Mouse (Mus musculus): Measurements from ENCODE around the gene Cipc. TPM values are rescaled to one million over a fixed set of nuclear protein-coding genes. Genes with fewer than 3 reads are reported as not detected.

Cipc gene
- total RNA-seq, 2 experiments from 2014 or later = 21.5 to 31.1 TPM

GRCm38 (mm10) chr12:86958558-86958957 lies 11.7 kb downstream of the Cipc start:
- no peak for DNase-seq (ENCODE audit: low spot score in 2 of 2)

DNA sequence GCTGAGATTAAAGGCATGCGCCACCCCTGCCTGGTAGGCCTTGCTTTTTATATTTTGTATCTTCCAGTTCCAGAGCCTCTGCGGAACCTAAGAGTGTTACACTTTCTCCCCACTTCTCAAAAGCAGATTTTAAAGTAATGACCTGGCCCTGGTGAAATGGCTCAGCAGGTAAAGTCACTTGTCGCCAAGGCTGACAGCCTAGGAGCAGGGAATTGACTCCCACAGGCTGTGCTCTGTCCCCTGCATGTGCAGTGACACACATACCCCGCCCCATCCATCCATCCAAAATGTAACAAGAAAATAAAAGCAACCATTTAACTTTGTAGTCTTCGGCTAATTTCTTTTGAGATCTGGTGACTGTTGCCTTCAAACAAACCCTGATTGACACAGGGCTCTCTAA lies 12.8 kb downstream of the Cipc start:
- no peak for DNase-seq (ENCODE audit: low spot score in 2 of 2)

DNA sequence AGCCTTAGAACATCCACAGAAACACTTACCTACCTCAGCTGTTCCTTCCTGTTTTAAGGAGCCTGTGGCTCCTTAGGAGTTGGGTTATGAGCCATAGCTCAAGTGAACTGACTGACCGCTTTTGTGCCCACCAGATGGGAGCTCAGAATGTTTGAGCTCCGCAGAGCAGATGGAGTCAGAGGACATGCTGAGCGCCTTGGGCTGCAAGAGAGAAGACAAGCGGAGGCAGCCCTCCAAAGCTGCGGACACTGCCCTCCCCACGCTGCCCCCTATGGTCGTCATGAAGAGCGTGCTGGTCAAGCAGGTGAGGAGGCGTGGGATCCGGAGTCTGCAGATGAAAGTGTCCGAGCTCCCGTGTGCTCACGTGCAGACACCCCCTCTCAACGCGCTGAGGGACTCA lies 13.3 kb downstream of the Cipc start:
- no peak for DNase-seq (ENCODE audit: low spot score in 2 of 2)

DNA sequence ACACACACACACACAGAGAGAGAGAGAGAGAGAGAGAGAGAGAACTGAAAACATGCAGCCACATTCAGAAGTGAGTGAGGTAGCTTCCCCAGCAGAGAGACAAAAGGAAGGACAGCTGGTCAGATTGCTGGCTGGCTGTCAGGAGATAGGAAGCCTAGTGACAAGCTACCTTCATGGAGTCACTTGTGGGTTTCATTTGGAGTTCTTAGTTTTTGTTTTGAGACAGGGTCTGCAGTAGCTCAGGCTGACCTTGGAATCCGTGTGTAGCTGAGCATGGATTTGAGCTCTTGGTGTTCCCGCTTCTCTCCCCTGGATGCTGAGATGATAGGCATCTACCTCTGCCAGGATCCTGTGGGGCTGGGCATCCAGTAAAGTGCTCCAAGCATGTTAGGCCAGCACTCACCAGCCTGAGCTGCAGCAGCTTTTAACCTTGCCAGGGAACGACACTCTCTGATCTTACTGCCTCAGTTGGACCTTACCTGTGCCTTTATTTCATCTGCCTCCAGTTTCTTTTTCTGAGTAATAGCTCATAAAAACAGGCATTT lies 14.0 kb downstream of the Cipc start:
- no peak for DNase-seq (ENCODE audit: low spot score in 2 of 2)

DNA sequence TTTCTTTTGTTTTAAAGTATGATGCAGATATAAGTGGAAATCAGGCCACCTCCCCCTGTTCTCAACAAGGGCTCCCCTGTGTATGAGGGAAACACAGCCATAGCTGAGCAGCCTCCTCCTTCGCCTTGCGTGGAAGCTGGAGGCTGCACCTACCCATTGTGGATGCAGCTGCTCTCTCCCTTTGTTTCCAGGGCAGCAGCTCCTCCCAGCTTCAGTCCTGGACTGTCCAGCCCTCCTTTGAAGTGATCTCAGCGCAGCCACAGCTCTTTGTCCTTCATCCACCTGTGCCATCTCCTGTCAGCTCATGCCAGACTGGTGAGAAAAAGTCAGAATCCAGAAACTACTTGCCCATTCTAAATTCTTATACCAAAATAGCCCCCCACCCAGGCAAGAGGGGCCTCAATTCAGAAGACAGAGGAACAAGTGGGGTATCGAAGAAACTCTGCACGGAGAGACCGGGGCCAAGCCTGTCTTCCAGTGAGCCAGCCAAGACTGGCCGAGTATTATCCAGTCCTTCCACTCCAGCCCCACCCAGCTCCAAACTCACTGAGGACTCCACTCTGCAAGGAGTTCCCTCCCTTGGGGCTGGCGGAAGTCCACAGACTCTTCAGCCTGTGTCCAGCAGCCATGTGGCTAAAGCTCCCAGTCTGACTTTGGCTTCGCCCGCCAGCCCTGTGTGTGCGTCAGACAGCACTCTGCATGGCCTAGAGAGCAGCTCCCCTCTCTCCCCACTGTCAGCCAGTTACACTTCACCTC lies 14.9 kb downstream of the Cipc start:
- no peak for DNase-seq (ENCODE audit: low spot score in 2 of 2)

DNA sequence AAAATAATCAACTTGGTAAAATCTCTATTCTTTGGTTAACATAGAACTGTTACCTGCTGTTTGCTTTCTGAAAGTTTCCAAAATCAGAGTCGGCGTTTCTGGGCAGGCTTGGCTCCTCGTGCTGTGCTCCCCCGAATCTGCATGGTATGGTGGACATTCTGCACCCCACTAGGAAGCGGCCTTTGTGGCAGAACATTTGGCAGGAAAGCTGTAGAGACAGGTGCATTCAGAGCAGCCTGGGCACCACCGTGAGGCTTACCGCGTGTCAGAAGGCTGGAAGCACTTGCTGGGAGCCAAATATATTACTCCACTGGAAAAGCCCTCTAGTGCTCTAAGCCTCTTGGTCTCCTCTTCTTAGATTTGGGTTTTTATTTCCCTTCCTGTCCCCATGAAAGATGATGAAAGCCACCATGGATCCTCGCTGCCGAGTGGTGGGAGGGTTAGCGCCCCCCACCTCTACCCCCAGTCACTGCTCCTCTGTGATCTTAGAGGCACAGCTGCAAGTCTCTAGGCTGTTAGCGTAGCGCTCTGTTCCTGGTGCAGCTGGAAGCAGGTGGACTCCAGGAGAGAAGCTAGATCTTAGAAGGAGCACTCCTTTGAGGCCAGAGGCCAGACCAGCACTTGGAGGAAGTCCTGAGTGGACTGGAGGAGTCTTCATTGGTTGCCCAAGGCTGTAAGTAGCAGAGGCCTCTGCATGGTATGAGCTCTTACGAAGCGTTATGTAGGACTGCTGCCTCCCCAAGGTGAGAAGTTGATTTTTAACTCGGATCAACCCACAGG lies 17.6 kb downstream of the Cipc start:
- DNase-seq (ENCODE audit: low spot score in 2 of 2) = no peak

DNA sequence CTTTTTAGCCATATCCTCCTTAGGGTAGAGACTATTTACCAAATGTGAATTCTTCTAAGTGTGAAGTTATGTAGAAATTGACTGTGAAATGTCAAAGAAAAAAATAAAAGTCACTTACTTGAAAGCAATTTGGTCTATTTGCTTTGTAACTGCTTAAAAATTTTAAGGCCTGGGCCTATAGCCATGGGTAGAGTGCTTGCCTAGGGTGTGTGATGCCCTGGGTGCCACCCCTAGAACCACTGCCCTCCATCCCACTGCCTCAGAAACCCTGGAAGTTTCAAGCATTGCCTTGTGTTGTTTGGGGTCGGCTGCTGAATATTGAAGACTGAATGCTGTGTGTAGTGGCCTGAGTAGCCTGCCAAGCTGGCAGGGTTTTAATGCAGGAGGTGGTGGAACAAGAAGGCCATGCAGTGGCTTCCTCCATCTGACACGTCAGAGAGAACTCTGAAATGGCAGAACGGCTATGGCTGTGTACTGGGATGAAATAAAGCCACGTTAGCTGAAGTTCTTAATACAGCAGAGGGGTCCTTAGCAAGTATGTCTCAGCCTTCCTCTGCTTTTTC lies 18.5 kb downstream of the Cipc start:
- no peak for DNase-seq (ENCODE audit: low spot score in 2 of 2)

DNA sequence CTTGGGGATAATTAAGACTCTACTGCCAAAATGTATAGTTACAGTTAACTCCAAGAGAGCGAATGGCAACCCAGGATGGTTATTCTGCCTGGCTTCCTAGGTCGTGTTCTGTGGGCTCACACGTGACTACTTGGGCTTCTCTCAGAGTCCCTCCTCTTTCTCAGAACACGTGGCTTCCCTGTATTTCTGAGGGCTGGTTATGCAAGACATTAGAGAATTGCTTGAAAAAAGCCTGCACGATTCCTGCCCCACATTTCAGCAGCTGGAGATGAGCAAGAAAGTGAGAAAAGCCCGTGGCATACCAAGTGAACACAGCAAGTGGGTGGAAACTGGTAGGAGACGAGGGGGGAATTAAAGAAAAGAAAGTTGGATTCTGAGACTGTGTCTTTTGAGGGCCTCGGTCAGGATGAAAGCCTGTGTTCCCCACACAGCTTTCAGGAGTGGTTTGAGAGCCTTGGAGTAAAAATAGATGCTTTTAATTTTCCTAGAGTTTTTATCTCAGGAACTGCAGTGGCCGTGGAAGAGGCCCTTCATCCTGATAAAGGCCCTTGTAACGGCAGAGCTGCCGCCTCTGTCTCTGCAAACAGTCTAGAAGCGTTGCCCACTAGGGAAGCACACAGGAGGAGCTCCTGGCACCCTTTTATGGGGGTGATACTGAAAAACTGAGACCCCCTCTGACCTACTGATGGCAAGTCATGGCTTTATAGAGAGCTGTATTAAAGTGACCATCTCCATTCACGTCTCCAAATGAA lies 21.8 kb downstream of the Cipc start:
- DNase-seq (ENCODE audit: low spot score in 2 of 2) = no peak

DNA sequence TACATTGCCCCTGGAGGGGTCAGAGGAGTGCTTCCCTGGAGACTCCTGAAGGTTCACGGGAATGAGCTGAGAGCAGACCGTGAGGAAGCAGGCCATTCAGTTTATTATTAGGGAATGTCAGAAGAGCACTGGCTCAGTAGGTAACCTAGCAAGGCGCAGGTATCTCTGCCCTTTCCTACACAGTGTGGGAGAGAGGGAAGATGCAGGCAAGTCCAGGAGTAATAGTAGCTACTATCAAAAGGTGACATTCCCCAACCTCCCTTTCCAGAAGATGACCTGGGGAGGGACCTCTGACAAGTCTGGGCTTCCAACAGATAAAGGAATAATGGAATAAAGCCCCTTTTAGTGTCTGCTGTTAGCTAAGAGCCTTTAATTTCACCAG lies 22.4 kb downstream of the Cipc start:
- no peak for DNase-seq (ENCODE audit: low spot score in 2 of 2)

DNA sequence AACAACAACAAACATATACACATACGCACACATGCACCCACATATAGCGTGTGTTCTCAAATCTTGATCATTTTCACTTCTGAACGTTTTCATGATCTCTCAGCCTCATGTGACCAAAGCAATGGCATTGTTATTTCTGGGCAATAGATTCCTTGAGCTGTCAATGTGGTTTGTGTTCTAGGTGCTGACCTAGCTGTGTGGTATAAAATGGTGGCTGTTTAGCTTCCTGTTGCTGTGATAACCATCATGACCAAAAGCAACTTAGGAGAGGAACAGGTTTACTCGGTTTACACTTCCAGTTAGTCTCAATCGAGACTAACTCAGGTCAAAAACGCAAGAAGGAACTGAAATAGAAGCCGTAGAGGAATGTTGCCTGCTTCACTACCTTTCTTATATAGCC lies 24.2 kb downstream of the Cipc start:
- no peak for DNase-seq (ENCODE audit: low spot score in 2 of 2)

DNA sequence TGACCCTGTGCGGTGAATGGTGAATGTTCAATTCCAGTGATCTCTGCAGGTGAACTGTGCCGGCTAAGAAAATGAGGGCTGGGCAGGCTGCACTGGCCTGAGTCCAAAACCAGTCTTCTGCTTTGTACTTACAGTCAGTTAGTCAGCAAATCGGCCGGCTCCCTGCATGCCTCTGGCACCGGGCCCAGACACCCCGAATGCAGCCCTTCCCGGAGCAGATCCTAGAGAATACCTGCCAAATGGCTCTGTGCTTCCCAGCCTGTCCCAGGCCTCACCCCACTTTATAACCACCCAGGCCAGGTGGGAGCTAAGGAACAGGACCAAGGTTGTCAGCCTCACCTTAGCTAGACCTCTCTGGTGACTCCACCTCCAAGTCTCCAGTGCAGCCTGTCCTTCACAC lies 26.4 kb downstream of the Cipc start:
- DNase-seq (ENCODE audit: low spot score in 2 of 2) = peak in 1 of 2 experiments; percentile 32

GRCm38 (mm10) chr12:86973706-86974105 lies 26.9 kb downstream of the Cipc start:
- DNase-seq (ENCODE audit: low spot score in 2 of 2) = no peak

DNA sequence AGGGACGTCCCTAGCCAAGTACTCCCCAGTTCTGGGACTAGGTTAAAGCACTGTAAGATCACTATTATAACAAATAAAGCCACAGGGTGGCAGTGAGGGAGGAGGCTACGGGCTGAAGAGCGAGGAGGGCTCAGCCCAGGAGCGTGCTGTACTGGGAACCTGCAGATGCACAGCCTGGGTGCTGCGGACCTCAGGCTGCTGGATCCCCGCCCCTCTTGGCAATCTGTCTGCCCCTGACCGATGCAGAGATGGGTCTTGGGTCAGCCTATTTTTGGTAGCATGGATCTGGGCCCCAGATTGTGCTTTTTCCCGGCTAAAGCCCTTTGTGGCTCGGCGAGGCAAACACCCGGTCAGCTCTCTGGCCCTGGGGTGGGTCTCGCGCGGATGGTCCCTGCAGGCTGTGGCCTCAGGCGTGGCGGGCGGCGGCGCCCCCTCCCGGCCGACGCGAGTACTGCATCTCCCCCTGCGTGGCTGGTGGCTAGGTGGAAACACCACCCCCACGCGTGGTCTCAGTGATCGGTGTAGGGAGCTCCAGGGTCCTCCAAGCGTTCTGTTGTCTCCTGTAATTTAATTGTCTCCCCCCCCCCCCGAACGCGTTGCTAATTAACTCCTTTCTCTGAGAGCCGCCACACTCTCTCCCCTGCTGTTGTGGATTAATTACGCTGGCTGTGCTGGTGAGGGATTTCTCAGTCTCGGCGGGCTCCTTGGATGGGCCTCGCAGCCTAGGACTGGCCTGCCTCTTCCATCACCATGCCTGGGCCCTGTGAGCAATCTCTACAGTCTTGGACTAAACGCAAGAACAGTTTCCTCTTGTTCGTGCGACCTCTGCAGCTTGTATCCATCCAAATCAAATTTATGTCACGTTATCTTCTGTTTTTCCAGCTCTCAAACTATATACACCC lies 27.8 kb downstream of the Cipc start:
- peak; percentile 76 to 78 for DNase-seq (ENCODE audit: low spot score in 2 of 2)

DNA sequence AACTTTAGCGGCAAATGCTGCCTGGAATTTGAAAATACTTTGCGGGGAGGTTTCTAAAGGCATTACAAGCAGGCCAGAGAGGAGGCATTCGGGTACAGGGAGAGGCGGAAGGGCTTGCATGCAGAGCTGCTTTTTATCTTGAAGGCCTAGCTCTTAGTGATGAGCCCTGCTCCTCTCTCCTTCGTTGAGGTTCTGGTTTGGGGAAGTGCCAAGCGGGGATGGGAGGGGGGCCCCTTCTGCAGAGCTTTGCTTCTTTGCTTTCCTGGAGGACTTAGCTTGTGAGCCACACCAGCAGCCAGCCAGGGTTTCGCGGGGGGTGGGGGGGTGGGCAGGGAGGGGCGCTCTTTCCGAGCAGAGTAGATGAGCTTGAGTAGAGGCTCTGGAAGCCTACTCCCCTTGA lies 28.9 kb downstream of the Cipc start:
- no peak for DNase-seq (ENCODE audit: low spot score in 2 of 2)

- DNase-seq (ENCODE audit: low spot score in 2 of 2) = no peak
Observed at GRCm38 (mm10) chr12:86976511-86977168, 29.8 kb downstream of the Cipc start.

DNA sequence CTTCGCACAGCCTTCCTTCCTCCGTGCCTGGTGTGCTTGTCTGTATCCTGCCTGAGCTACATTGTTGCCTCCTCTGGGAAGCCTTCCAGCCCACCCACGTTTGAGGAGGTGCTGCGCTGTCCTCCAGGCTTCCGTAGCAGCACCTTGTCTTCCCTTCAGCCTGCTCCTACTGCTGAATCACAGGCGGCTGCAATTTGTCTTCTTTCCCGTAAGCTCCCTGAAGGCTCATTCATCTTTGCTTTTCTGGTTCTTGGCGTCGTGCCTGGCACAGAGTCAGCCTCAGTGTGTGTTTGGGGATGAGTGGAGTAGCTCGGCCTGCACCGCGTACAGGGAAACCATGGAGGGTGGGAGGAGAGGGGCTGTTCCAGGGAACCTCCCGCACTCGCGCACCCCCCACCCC lies 31.0 kb downstream of the Cipc start:
- DNase-seq (ENCODE audit: low spot score in 2 of 2) = no peak

DNA sequence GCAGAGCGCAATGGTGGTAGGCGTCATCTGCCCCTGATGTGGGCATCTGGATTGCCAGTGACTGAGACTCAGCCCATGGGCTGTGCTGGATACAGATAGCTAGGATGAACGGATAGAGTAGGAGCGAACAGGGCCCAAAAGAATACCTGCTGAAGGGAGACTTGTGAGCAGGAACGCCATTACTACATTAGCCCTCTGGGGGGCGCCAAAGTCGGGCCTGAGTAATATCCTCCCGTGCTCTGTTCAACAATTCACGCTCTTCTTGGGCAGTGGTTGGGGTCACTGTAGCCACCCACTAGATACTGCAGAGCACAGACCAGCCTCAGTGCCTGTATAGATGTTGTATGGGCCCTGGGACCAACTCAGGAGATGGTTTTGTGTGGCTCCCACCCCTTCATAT lies 34.3 kb downstream of the Cipc start:
- no peak for DNase-seq (ENCODE audit: low spot score in 2 of 2)

GRCm38 (mm10) chr12:86983470-86984193 lies 36.8 kb downstream of the Cipc start:
- DNase-seq (ENCODE audit: low spot score in 2 of 2) = peak in 1 of 2 experiments; percentile 54

DNA sequence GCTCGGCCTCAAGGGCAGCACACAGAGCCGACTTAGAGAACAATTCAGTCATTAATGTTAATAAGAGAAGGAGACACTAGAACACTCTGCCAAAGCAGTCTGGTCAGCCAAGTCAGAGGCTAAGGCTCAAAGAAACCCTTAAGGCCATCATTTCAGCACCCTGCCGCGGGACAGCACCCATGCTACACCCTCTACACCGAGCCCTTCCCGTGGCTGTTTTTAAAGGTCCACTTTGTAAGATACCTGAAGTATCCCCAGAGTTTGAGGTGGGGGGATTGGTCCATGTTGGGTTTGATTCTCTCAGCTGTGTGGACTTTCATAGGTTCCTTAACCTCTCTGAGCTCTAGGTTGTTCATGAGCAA lies 37.3 kb downstream of the Cipc start:
- DNase-seq (ENCODE audit: low spot score in 2 of 2) = peak in 1 of 2 experiments; percentile 53

All from gastrocnemius, postnatal 4 days (tissue).